Mouse (Mus musculus): ENCODE data around the gene Nr1h2.

Gene Nr1h2

DNA sequence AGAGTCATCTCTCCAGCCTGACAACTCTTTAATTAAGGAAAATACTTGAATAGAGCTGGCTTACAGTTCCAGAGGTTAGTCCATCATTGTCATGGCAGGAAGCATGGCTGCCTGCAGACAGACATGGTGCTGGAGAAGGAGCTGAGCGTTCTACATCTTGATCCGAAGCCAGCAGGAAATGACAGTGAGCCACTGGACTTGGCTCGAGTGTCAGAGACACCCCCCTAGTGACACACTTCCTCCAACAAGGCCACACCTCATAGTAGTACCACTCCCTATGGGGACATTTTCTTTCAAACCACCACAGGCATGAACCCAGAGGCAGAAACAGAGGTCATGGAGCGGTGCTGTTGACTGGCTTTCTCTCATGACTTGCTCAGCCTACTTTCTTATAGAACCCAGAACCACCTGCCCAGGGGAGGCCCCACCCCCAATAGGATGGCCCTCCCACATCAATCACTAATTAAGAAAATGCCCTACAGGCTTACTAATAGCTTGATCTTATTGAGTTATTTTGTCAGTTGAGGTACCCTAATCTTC lies 30.6 kb upstream of the Nr1h2 start:
- no peak for DNase-seq

DNA sequence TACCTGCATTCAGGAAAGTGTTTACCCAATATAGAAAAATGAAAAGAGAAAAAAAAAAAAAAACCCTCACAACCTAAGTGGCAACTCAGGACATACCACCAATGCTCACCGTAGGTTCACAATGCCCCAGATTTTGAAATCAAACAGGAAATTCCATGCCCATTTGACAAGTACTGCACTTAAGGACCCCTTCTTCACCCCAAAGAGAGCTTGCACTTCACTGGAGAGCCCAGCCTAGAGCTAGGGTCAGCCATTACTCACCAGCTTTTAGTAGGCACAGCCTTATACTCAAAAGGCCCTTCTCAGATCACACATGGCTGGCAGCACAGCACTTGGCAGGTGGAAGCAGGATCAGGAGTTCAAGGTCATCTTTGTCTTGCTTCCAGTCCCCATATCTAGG lies 29.4 kb upstream of the Nr1h2 start:
- no peak for DNase-seq

- no peak for DNase-seq
These were observed 29.0 kb upstream of the Nr1h2 start for GRCm38 (mm10) chr7:44582709-44583108.

DNA sequence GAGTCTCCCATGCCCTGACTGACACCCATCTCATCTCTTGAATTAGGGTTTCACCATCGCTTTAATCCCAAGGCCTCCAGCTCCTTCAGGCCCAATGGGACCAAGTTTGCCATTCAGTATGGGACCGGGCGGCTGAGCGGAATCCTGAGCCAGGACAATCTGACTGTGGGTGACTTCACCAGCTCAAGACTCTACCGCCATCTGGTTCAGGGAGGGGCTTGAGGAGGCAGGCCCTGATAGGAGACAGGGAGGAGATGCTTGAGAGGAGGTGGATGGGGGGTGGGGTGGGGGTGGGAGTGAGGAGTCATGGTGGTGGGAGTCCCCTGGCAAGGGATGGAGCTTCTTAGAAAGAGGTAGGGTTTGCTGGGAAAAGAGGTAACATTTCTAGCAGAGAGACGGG lies 27.9 kb upstream of the Nr1h2 start:
- no peak for DNase-seq

GRCm38 (mm10) chr7:44576333-44576844 lies 22.6 kb upstream of the Nr1h2 start:
- peak; percentile 20 for DNase-seq

GRCm38 (mm10) chr7:44572956-44573484 lies 19.3 kb upstream of the Nr1h2 start:
- no peak for DNase-seq

GRCm38 (mm10) chr7:44572213-44572701 lies 18.5 kb upstream of the Nr1h2 start, which contains the start of gene Napsa:
Napsa (plus strand) TSS chr7:44572380.
- DNase-seq = no peak

DNA sequence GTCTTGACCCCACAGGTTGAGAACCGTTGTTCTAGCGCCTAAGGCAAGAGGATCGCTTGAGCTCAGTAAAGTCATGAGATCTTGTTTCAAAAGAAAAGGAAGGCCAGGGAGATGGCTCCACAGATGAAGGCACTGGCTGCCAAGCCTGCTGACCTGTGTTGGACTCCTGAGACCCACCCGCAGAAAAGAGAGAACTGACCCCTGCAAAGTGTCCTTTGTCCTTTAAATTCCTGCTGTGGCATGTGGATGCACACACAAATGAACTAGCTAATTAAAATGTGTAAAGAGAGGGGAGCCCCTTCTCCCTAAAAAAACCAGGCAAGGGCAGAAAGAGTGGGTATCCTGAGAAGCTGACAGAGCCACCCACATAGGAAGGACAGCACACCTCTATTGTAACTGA lies 18.1 kb upstream of the Nr1h2 start:
- no peak for DNase-seq

- DNase-seq = no peak
These were observed 17.2 kb upstream of the Nr1h2 start for GRCm38 (mm10) chr7:44570989-44571388.

DNA sequence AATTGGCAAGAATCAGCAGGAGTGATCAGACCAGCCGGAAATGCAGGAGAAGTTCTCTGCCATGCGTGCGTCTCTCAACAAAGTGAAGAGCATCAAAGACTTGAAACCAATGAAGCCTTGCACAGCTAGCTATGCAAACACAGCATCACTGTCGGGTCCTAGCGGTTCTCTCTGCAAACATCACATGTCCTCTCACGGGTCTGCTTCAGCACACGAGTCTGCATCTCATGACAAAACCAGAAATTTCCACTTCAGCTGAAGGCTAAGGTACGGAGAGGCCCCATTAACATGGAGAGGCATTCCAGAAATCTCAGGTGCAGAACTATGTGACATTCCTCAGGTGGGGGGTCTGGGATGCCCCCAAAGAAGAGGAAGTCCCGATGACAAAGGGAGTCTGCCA lies 15.1 kb upstream of the Nr1h2 start:
- DNase-seq = no peak

DNA sequence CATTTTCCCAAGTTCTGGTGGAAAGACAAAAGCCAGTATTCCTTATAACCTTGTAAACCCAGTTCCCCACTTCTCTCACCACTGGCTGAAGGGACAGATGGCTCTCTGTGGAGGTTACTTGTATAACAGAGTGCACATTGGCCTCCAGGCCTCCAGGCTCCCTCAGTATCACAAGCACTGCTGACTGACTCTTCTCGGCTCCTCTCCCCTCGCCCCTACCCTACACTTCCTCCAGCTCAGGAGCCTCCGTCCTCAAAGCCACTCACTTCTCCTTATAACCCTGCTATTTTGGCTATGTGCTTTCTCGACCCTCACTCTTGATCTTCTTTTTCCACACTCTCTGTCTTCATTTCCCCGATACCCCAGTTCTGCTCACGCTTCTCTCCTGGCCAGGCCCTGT lies 11.7 kb upstream of the Nr1h2 start:
- no peak for DNase-seq

GRCm38 (mm10) chr7:44564486-44564885 lies 10.7 kb upstream of the Nr1h2 start:
- DNase-seq = no peak

GRCm38 (mm10) chr7:44563284-44563683 lies 9.5 kb upstream of the Nr1h2 start:
- no peak for DNase-seq

DNA sequence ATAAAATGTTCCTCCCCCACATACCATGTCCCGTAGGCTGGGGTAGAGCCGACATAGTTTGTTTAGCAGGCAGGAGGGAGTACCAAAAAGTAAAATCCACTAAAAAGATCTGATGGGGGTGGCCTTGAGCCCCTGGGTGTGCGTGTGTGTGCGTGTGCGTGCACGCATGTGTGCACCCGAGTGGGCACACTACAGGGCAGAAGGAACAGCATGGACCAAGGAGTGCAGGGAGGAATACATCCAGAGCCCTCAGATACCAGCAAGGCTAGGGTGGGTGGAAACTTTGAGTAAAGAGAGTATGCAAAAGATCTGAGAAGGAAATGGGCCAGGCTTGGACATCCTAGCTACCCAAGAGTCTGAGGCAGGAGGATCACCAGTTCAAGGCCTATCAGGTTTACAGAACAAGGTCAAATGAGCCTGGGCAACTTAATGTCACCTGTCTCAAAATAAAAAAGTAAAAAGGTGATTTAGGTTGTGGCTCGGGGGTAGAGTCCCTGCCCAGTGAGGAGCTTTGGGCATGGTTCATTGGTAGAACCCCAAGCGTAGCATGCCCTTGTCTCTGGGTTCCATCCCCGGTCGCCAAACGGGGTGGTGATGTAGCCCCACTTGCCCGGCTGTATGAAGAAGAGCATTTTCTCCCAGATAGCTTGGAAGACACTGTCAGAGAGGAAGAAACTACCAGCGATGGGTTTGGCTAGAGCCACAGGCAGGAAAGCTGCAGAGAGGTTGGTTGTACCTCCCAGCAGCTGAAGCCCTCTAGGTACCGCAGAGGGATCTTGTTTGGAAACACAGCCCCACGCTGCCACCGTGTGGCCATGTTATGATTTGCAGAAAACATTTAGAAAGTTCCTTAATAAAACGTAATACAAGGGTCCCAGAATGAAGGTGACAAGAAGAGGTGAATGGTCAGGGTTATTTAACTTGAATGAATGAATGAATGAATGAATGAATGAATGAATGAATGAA lies 7.0 kb upstream of the Nr1h2 start:
- peak; percentile 86 for DNase-seq

DNA sequence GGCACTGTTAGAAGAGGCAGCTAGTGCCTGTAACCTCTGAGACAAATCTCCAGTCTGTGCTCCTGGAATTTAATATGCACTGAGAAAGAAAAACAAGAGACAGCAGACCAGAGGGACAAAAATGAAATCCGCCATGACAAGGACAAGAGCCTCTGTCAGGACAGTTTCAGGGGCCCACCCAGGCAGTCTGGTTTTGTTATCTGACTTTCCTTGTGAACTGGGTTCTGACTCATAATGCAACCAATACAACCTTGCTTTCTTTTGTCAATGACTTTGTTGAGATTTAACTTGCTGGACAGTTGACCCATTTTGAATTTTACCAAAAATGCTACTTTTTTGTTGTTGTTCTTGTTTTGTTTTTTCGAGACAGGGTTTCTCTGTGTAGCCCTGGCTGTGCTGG lies 3.9 kb upstream of the Nr1h2 start:
- no peak for DNase-seq

DNA sequence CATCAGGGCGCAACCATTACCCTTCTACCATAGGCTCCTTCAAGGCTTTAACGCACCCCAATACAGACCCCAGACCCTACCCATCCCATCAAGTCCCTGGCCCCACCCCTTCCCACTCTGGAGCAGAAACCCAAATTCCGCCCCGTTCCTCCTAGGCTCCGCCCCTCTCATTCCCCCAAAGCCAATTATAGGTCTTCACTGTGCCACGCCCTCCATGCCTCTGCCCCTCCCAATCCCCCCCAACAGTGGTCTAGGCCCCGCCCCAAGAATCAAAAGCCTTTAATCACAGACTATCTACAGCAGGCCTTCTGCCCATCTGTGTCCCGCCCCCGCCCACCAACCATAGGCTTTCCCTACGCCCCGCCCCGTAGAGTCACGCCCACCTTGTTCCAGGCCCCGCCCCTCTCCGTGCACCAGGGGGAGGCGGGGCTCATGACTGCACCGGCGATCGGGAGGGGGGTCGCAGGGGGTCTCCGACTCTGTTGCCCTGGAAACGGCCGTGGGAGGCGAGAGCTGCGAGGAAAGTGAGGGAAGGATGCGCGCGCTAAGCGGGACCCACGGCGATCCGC lies 471 bp downstream of the Nr1h2 start:
- DNase-seq = peak; percentile 96

GRCm38 (mm10) chr7:44552141-44552908 lies 1.4 kb downstream of the Nr1h2 start:
- no peak for DNase-seq

GRCm38 (mm10) chr7:44551731-44552130 lies 2.0 kb downstream of the Nr1h2 start:
- no peak for DNase-seq

- no peak for DNase-seq
These were observed 2.5 kb downstream of the Nr1h2 start for GRCm38 (mm10) chr7:44551301-44551700.

- no peak for DNase-seq
These were observed 3.4 kb downstream of the Nr1h2 start for GRCm38 (mm10) chr7:44550409-44550678.

DNA sequence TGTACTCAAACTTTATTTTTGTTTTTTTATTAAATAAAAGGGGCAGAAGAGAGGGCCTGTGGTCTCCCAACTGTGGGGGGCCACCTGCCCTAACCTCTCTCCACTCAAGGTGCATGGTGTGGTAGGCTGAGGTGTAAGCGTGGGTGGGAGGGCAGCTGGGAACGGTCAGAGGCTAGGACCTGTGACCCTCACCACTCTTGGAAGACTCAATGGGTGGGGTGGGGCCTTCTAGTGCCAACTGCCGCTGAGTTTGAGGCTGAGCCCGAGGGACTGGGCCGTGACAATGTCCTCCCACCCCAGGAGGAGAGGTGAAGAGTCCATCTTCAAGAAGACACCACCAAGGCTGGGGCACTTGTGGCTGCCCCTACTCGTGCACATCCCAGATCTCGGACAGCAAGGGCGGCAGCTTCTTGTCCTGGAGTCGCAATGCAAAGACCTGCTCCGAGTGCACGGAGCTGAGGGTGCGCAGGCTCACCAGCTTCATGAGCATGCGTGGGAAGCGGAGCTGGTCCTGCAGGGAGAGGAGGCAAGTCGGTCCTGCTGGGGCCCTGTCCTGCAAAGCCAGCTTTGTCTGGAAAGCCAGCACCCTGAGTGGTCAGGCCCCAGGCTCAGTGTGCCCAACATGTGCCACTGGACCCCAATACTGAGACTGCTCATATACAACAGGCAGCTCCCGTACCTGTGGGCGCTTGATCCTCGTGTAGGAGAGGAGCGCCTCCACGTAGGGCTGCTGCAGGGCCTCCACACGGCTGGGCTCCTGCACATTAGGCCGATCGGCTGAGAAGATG lies 3.9 kb downstream of the Nr1h2 start:
- no peak for DNase-seq

DNA sequence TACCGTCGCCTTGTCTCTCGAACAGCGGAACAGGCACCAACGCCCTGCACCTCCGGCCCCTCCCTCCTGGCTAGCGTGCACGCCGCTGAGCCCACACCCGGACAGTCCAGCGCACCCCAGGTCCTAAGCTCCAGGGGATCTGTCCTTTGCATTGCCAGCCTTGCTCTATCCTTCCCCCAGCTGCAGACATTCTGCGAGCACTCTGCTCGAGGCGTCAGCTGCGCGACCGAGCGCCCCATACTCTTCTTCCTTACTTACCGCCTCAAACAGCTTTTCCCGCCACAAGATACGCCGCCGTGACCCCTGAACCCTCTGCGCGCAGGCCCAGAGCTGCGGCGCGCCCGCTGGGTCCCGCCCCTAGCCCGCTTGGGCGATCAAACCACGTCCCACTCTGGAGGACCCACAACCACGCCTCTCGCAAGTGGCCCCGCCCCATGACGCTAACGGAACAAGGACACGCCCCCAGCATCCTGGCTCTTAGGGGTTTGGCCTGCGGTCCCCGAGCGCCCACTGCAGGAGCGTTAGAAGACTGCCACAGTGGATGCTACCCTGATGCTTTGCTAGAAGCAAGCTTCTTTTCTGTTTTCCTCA lies 5.2 kb downstream of the Nr1h2 start, which contains the start of gene Pold1:
Gene Pold1, minus strand, starts transcription at position 353 of the 591 bp plus-strand sequence.
- DNase-seq = peak; percentile 99

Measured in retina, postnatal 1 day (tissue).